Mouse (Mus musculus) forebrain, embryonic 11.5 days (tissue): ENCODE results near the gene Sema6b. TPM values are rescaled to one million over a fixed set of nuclear protein-coding genes. Genes with fewer than 3 reads are reported as not detected.

Experiments
- ATAC-seq: fragments of 200-750 bp; cut with Nextera tagmentation; replicated peaks from 2 replicates; pipeline ENCODE4 v1.8.0; 2017; ENCODE audit warnings: moderate TSS enrichment; ENCODE audit not compliant: low FRiP score
- DNase-seq: peaks from one replicate; pipeline ENCODE4 v3.0.0-alpha.2; 2017; ENCODE audit warnings: low spot score
- H3K27ac ChIP-seq: fragments of 300-500 bp; sonication (generic); 2 replicates; pipeline ENCODE4 v1.5.1; 2014; ENCODE audit warnings: low read depth, low read length
- H3K27me3 ChIP-seq: fragments of 300-500 bp; sonication (generic); 2 replicates; pipeline ENCODE4 v1.6.1; 2014; ENCODE audit warnings: mild to moderate bottlenecking, low read length, mixed read lengths; ENCODE audit not compliant: control insufficient read depth, insufficient read depth
- H3K36me3 ChIP-seq: fragments of 300-500 bp; sonication (generic); 2 replicates; pipeline ENCODE4 v1.6.1; 2014; ENCODE audit warnings: mild to moderate bottlenecking, low read length, moderate library complexity, mixed read lengths; ENCODE audit not compliant: control insufficient read depth, insufficient read depth
- H3K4me1 ChIP-seq: fragments of 300-500 bp; sonication (generic); replicated peaks from 2 replicates; pipeline ENCODE4 v1.6.1; 2014; ENCODE audit warnings: low read length, mixed read lengths; ENCODE audit not compliant: control insufficient read depth, insufficient read depth
- H3K4me2 ChIP-seq: fragments of 300-500 bp; sonication (generic); 2 replicates; pipeline ENCODE4 v1.6.1; 2014; ENCODE audit warnings: low read depth, mild to moderate bottlenecking, low read length, moderate library complexity, mixed read lengths; ENCODE audit not compliant: severe bottlenecking
- H3K4me3 ChIP-seq: fragments of 300-500 bp; sonication (generic); 2 replicates; pipeline ENCODE4 v1.5.1; 2014; ENCODE audit warnings: low read depth, low read length
- H3K9ac ChIP-seq: fragments of 300-500 bp; sonication (generic); 2 replicates; pipeline ENCODE4 v1.6.1; 2014; ENCODE audit warnings: low read length
- H3K9me3 ChIP-seq: fragments of 300-500 bp; sonication (generic); 2 replicates; pipeline ENCODE4 v1.6.1; 2016; ENCODE audit warnings: low read length, mixed read lengths; ENCODE audit not compliant: control insufficient read depth
- WGBS: fragments of 180-500 bp; shearing (Covaris S2); extraction: QIAGEN DNeasy Blood & Tissue Kit; methylation state at CpG from one replicate; pipeline ENCODE4 v1.1.7; 2014; 5-methylcytosine and 5-hydroxymethylcytosine counted together
- polyA plus RNA-seq: library from polyadenylated mRNA; unstranded; fragments of >200 nt; fragmentation: Nextera tagmentation; extraction: Ambion mirVana; gene quantifications from 2 replicates; pipeline ENCODE4 v1.2.1, GENCODE M21; 2014

Gene Sema6b
- polyA plus RNA-seq, 1 experiment from 2014 or later: 2.5 TPM

- H3K4me3 ChIP-seq: no peak overlapping the region
- no peaks in the 10 kb centered on the region for H3K36me3 ChIP-seq
- no peak overlapping the region for H3K4me2 ChIP-seq
- peaks cover 10% of the 10 kb centered on the region for H3K4me1 ChIP-seq
- H3K9ac ChIP-seq: no peak overlapping the region
- H3K27ac ChIP-seq: no peak overlapping the region
- DNase-seq (no peak), ATAC-seq (no peak)
- 52% methylated on average over 12 of the region's 12 CpGs for WGBS
- H3K27me3 ChIP-seq: peaks cover 51% of the 10 kb centered on the region
- peaks cover 10% of the 10 kb centered on the region for H3K9me3 ChIP-seq
These were observed 20.7 kb downstream of the Sema6b start for GRCm38 (mm10) chr17:56119431-56119830.

DNA sequence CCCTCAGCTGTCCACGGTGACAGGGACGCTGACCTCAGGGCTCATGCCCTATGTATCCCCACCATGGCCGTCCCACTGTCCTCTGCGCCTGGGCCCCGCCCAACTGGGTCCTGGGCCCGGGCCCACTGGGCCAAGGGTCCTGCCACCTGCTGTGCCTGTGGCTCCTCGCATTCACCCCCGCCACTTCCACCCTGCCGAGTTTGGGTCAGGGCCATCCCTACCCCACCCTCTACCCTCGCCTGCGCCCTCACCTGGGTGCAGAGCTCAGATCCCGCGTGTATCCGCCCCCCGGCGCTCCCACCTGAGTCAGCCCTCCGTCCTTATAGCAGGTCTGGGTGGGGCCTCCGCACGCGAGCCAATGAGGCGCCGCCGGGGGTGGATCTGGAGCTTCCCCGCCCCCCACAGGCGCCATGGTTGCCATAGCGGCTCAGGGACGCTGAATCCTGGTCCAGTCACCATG lies 22.9 kb downstream of the Sema6b start, which contains the start of gene Plin5:
TSS of gene Plin5 (minus strand) at position 346 of the 460 bp plus-strand sequence.
- peaks cover 5% of the 10 kb centered on the region for H3K9me3 ChIP-seq
- no peaks in the 10 kb centered on the region for H3K36me3 ChIP-seq
- H3K27ac ChIP-seq: no peak within 1 kb of the TSS
- H3K9ac ChIP-seq: no peak within 1 kb of the TSS
- H3K4me3 ChIP-seq: peak within 1 kb of the TSS; percentile 15; the same call in 1 of the 2 replicates
- WGBS: under 1% methylated on average over 27 of the region's 27 CpGs
- peak within 1 kb of the TSS; percentile 54 for H3K4me2 ChIP-seq
- ATAC-seq: peak; percentile 57; the same call in 1 of the 2 replicates
- H3K27me3 ChIP-seq: peaks cover 39% of the 10 kb centered on the region
- peak; percentile 72 for DNase-seq
- peaks cover 5% of the 10 kb centered on the region; the same call in 1 of the 2 replicates for H3K4me1 ChIP-seq

GRCm38 (mm10) chr17:56116193-56116592 lies 23.9 kb downstream of the Sema6b start:
- Histone ChIP-seq H3K4me3 (no peak overlapping the region), H3K9ac (no peak overlapping the region), H3K9me3 (no peaks in the 10 kb centered on the region), H3K4me1 (peaks cover 5% of the 10 kb centered on the region; the same call in 1 of the 2 replicates), H3K36me3 (no peaks in the 10 kb centered on the region), H3K27me3 (peaks cover 29% of the 10 kb centered on the region), H3K4me2 (no peak overlapping the region), H3K27ac (no peak overlapping the region)
- DNase-seq: no peak
- 78% methylated on average over 10 of the region's 10 CpGs for WGBS
- ATAC-seq: no peak

DNA sequence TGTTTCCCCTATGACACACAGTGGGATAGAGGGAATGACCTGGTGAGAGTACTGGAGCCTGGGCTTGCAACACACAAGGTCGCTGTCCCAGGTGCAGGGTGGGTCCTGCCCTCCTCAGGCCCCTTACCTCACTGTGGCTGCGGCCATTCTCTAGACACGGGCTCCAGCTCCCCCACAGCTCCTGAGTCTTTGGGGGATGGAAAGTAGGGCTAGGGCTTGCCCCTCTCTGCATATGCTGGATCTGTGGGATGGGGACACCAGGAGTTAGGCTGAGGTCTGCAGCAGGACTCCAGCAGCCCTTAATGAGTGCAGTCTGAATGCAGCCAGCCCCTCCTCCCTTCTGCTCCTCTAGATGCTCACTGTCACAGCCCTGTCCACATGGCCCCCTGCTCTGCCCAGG lies 27.4 kb downstream of the Sema6b start:
- Histone ChIP-seq H3K27ac (no peak overlapping the region), H3K9ac (no peak overlapping the region), H3K4me2 (no peak overlapping the region), H3K36me3 (no peaks in the 10 kb centered on the region), H3K9me3 (no peaks in the 10 kb centered on the region), H3K27me3 (peaks cover 2% of the 10 kb centered on the region; the same call in 1 of the 2 replicates), H3K4me1 (peaks cover 5% of the 10 kb centered on the region; the same call in 1 of the 2 replicates), H3K4me3 (no peak overlapping the region)
- WGBS: 55% methylated on average over 3 of the region's 3 CpGs
- ATAC-seq (no peak), DNase-seq (no peak)

- ATAC-seq (peak; percentile 57), DNase-seq (peak; percentile 80)
- Histone ChIP-seq H3K4me2 (no peak overlapping the region), H3K9me3 (no peaks in the 10 kb centered on the region), H3K9ac (no peak overlapping the region), H3K4me1 (no peaks in the 10 kb centered on the region), H3K27ac (no peak overlapping the region), H3K36me3 (no peaks in the 10 kb centered on the region), H3K27me3 (no peaks in the 10 kb centered on the region; the same call in 1 of the 2 replicates), H3K4me3 (no peak overlapping the region)
- WGBS: 42% methylated on average over 5 of the region's 5 CpGs
These were observed 28.3 kb downstream of the Sema6b start for GRCm38 (mm10) chr17:56111864-56112263.

DNA sequence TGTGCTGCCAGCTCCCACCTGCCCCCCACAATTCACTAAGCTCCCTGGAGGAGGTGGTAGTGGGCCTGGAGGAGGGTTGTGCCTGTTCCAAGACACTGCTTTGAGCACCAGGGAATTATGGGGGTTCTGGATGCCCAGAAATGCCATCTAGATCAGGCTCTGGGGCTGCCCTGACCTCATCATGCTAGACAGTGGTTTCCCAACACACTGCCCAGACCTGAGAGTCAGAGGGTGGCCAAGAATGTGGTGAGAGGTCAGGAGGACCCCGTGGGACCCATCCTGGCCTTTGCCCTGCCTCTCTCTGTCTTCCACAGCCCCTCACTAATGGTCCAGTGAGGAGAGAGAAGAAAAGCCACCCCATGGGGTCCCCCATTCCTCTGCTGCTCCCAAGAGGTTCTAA lies 29.1 kb downstream of the Sema6b start:
- no peak for ATAC-seq

GRCm38 (mm10) chr17:56110571-56110970 lies 29.6 kb downstream of the Sema6b start:
- WGBS: 70% methylated on average over 4 of the region's 4 CpGs
- no peak for DNase-seq
- no peaks in the 10 kb centered on the region for H3K4me1 ChIP-seq
- no peaks in the 10 kb centered on the region for H3K27me3 ChIP-seq
- H3K4me2 ChIP-seq: no peak overlapping the region
- H3K9me3 ChIP-seq: no peaks in the 10 kb centered on the region
- H3K4me3 ChIP-seq: no peak overlapping the region
- H3K9ac ChIP-seq: no peak overlapping the region
- no peaks in the 10 kb centered on the region for H3K36me3 ChIP-seq
- ATAC-seq: no peak
- no peak overlapping the region for H3K27ac ChIP-seq

More for the DNA sequence above, 29.1 kb downstream of the Sema6b start:
- DNase-seq: no peak
- Histone ChIP-seq H3K4me2 (no peak overlapping the region), H3K4me1 (no peaks in the 10 kb centered on the region), H3K9ac (no peak overlapping the region), H3K36me3 (no peaks in the 10 kb centered on the region), H3K9me3 (no peaks in the 10 kb centered on the region), H3K27me3 (no peaks in the 10 kb centered on the region), H3K27ac (no peak overlapping the region), H3K4me3 (no peak overlapping the region)
- WGBS: 60% methylated on average over 1 of the region's 1 CpGs

DNA sequence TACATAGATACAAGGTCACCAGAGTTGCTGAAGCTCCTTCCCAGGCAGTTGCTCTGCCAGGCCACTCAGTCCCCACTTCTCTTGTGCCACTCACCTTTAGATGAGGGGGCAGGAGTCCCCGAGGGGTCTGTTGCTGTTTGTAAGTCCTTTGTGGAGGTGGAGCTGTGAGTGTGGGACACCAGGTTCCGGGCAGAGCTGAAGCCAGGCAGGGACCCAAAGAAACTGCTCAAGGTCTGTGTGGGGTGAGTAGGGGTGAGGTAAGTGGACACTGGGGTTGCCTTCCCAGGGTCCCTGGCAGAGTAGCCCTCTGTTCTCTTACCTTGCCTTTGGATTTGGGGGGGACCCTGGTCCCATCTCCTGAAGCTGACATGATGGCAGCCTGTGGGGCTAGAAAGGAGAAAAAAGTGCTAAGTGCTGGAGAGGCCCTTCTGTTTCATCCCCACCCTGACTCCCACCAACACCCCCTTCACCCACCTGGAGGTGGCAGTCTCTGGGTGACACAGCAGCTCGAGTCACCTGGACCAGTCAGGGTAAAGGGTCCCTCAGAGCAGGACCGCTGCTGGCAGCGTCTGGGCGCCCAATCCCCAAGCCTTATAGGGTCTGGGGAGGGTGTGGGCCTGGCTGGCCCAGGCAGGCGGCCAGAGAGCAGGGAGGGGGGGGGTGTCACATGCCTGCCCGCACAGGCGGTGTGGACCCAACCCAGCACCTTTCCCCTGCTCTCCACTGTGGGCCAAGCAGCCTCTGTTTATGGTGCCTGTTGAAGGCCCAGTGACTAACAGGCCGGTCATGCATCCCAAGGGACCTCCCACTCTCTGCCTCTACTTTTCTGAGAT lies 30.7 kb downstream of the Sema6b start, which contains the start of gene Plin4:
TSS of gene Plin4 (minus strand) at position 585 of the 833 bp plus-strand sequence.
- no peaks in the 10 kb centered on the region for H3K4me1 ChIP-seq
- no peaks in the 10 kb centered on the region for H3K27me3 ChIP-seq
- no peak within 1 kb of the TSS for H3K4me3 ChIP-seq
- H3K9ac ChIP-seq: no peak within 1 kb of the TSS
- no peak within 1 kb of the TSS for H3K4me2 ChIP-seq
- DNase-seq: no peak
- WGBS: 59% methylated on average over 10 of the region's 10 CpGs
- H3K9me3 ChIP-seq: no peaks in the 10 kb centered on the region
- no peak for ATAC-seq
- no peaks in the 10 kb centered on the region for H3K36me3 ChIP-seq
- H3K27ac ChIP-seq: no peak within 1 kb of the TSS
